Mouse (Mus musculus) midbrain, embryonic 11.5 days (tissue): ENCODE results near the gene Pold2. TPM values are rescaled to one million over a fixed set of nuclear protein-coding genes. Genes with fewer than 3 reads are reported as not detected.
A peak's percentile ranks its signal among the peaks of the same experiment; 100 is the strongest.
"Not testable (repeated sequence)": the region's sequence is repeated elsewhere in the genome, so short reads cannot be mapped to it uniquely, and the experiment has no call there.

Experiments used
- ATAC-seq: fragments of 200-750 bp; cut with Nextera tagmentation; 2 replicates; pipeline ENCODE4 v1.8.0; 2017; ENCODE audit warnings: moderate TSS enrichment, moderate library complexity; ENCODE audit not compliant: low FRiP score
- DNase-seq: peaks from one replicate; pipeline ENCODE4 v3.0.0; 2015; ENCODE audit warnings: low spot score; ENCODE audit errors: missing footprints
- H3K27ac ChIP-seq: fragments of 300-500 bp; sonication (generic); 2 replicates; pipeline ENCODE4 v1.5.1; 2014; ENCODE audit warnings: low read depth, low read length
- H3K27me3 ChIP-seq: fragments of 300-500 bp; sonication (generic); 2 replicates; pipeline ENCODE4 v1.6.1; 2014; ENCODE audit warnings: mild to moderate bottlenecking, low read length, moderate library complexity, mixed read lengths; ENCODE audit not compliant: control insufficient read depth, insufficient read depth
- H3K36me3 ChIP-seq: fragments of 300-500 bp; sonication (generic); 2 replicates; pipeline ENCODE4 v1.6.1; 2014; ENCODE audit warnings: mild to moderate bottlenecking, low read length, moderate library complexity, mixed read lengths; ENCODE audit not compliant: control insufficient read depth, insufficient read depth
- H3K4me1 ChIP-seq: fragments of 300-500 bp; sonication (generic); 2 replicates; pipeline ENCODE4 v1.6.1; 2014; ENCODE audit warnings: low read length; ENCODE audit not compliant: control insufficient read depth, insufficient read depth
- H3K4me2 ChIP-seq: fragments of 300-500 bp; sonication (generic); 2 replicates; pipeline ENCODE4 v1.6.1; 2014; ENCODE audit warnings: mild to moderate bottlenecking, moderate library complexity
- H3K4me3 ChIP-seq: fragments of 300-500 bp; sonication (generic); 2 replicates; pipeline ENCODE4 v1.5.1; 2014; ENCODE audit warnings: low read depth, low read length
- H3K9ac ChIP-seq: fragments of 300-500 bp; sonication (generic); 2 replicates; pipeline ENCODE4 v1.6.1; 2014; ENCODE audit warnings: low read length
- H3K9me3 ChIP-seq: fragments of 300-500 bp; sonication (generic); 2 replicates; pipeline ENCODE4 v1.6.1; 2016; ENCODE audit warnings: low read length; ENCODE audit not compliant: control insufficient read depth
- WGBS: fragments of 180-500 bp; shearing (Covaris S2); extraction: QIAGEN DNeasy Blood & Tissue Kit; methylation state at CpG from one replicate; pipeline ENCODE4 v1.1.7; 2014; 5-methylcytosine and 5-hydroxymethylcytosine counted together
- polyA plus RNA-seq: library from polyadenylated mRNA; unstranded; fragments of >200 nt; fragmentation: Nextera tagmentation; extraction: Ambion mirVana; gene quantifications from 2 replicates; pipeline ENCODE4 v1.2.1, GENCODE M21; 2014

Pold2 gene
- polyA plus RNA-seq, 1 experiment from 2014 or later = 97.4 TPM

GRCm38 (mm10) chr11:5892151-5892591, 14.1 kb upstream of the Pold2 start:
- Histone ChIP-seq H3K9ac (no peak overlapping the region), H3K4me3 (no peak overlapping the region), H3K27me3 (peaks cover 2% of the 10 kb centered on the region), H3K36me3 (no peaks in the 10 kb centered on the region), H3K27ac (no peak overlapping the region), H3K9me3 (no peaks in the 10 kb centered on the region), H3K4me1 (peaks cover 5% of the 10 kb centered on the region), H3K4me2 (no peak overlapping the region)
- 73% methylated on average over 8 of the region's 8 CpGs for WGBS
- no peak for DNase-seq
- no peak for ATAC-seq

- not testable (repeated sequence) for H3K4me3 ChIP-seq, H3K27me3 ChIP-seq, H3K27ac ChIP-seq, DNase-seq, H3K36me3 ChIP-seq, H3K9ac ChIP-seq, H3K4me2 ChIP-seq, H3K4me1 ChIP-seq, ATAC-seq, H3K9me3 ChIP-seq
- 74% methylated on average over 5 of the region's 5 CpGs for WGBS
These were observed 10.5 kb upstream of the Pold2 start for GRCm38 (mm10) chr11:5888563-5888962.

DNA sequence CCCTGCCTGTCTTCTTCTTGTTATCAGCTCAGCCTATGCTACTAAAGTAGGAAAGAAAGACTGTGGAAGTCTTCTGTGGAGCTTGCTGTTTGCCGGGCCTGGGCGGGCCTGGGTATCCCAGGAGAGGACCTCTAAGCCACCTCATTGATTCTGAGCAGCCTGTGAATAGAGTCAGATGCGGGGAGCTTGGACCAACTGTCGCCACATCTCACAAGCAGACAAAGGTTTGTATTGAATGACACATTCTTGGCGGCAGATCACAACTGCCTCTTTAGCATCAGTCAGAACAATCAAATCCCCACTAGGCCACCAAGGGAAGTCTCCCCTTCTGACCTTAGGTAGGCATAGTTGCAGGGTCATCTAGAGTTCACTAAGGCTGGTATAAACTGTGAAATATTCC, 9.2 kb upstream of the Pold2 start:
- DNase-seq = no peak
- peak overlapping the region; percentile 40 for H3K27ac ChIP-seq
- H3K4me3 ChIP-seq = no peak overlapping the region
- no peaks in the 10 kb centered on the region for H3K27me3 ChIP-seq
- 0 out of 2 replicates have a peak, but pooled peaks have one; percentile 48 for ATAC-seq
- H3K9ac ChIP-seq = peak overlapping the region; percentile 38; the same call in 1 of the 2 replicates
- no peaks in the 10 kb centered on the region for H3K36me3 ChIP-seq
- H3K4me1 ChIP-seq = peaks cover 7% of the 10 kb centered on the region
- H3K9me3 ChIP-seq = no peaks in the 10 kb centered on the region
- 17% methylated on average over 5 of the region's 5 CpGs for WGBS
- H3K4me2 ChIP-seq = no peak overlapping the region

- H3K4me3 ChIP-seq = no peak overlapping the region
- H3K27ac ChIP-seq = no peak overlapping the region
- WGBS = 20% methylated on average over 9 of the region's 9 CpGs
- no peaks in the 10 kb centered on the region for H3K36me3 ChIP-seq
- DNase-seq (peak; percentile 91), ATAC-seq (peak; percentile 54)
- no peak overlapping the region for H3K4me2 ChIP-seq
- H3K9ac ChIP-seq = 0 out of 2 replicates have a peak overlapping the region, but pooled peaks have one; percentile 1
- peaks cover 7% of the 10 kb centered on the region for H3K4me1 ChIP-seq
- no peaks in the 10 kb centered on the region for H3K9me3 ChIP-seq
- no peaks in the 10 kb centered on the region for H3K27me3 ChIP-seq
These were observed 8.1 kb upstream of the Pold2 start for GRCm38 (mm10) chr11:5886187-5886586.

GRCm38 (mm10) chr11:5882518-5882917, 4.4 kb upstream of the Pold2 start:
- Histone ChIP-seq H3K9me3 (no peaks in the 10 kb centered on the region), H3K27me3 (no peaks in the 10 kb centered on the region), H3K36me3 (no peaks in the 10 kb centered on the region), H3K4me2 (no peak overlapping the region), H3K4me3 (no peak overlapping the region), H3K27ac (no peak overlapping the region), H3K4me1 (peaks cover 12% of the 10 kb centered on the region), H3K9ac (no peak overlapping the region)
- ATAC-seq = no peak
- 79% methylated on average over 8 of the region's 8 CpGs for WGBS
- DNase-seq = no peak

DNA sequence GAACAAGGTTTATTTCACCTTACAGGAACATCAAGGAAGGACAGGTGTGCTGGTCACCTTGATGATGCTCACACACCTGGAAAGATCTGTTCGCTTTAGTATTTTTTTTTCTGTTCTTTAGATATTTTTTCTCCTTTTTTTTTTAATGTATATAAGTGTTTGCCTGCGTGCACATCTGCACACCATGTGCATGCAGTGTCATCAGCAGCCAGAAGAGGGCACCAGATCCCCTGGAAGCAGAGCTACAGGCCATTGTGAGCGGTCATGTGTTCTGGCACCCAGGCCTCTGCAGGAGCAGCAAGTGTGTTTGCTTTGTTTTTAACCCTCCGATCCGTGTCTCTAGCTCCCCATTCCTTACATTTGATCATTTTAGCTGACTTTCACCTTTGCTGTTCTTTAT, 1.8 kb upstream of the Pold2 start:
- WGBS = 49% methylated on average over 5 of the region's 5 CpGs
- H3K4me3 ChIP-seq = no peak overlapping the region
- H3K27me3 ChIP-seq = no peaks in the 10 kb centered on the region
- no peak for DNase-seq
- no peak overlapping the region for H3K9ac ChIP-seq
- ATAC-seq = no peak
- no peak overlapping the region for H3K27ac ChIP-seq
- H3K36me3 ChIP-seq = 0 out of 2 replicates have a peak, but pooled peaks cover under 1% of the 10 kb centered on the region
- H3K4me1 ChIP-seq = peaks cover 15% of the 10 kb centered on the region
- H3K4me2 ChIP-seq = no peak overlapping the region
- no peaks in the 10 kb centered on the region for H3K9me3 ChIP-seq

GRCm38 (mm10) chr11:5878661-5879060, 569 bp upstream of the Pold2 start:
- ATAC-seq (no peak), DNase-seq (no peak)
- Histone ChIP-seq H3K27me3 (no peaks in the 10 kb centered on the region), H3K36me3 (peaks cover 8% of the 10 kb centered on the region), H3K4me3 (peak overlapping the region; percentile 17), H3K4me1 (peaks cover 15% of the 10 kb centered on the region), H3K27ac (peak overlapping the region; percentile 69), H3K4me2 (peak overlapping the region; percentile 44), H3K9me3 (no peaks in the 10 kb centered on the region), H3K9ac (peak overlapping the region; percentile 61)
- WGBS = 50% methylated on average over 8 of the region's 8 CpGs

GRCm38 (mm10) chr11:5877421-5877820, 671 bp downstream of the Pold2 start:
- no peak overlapping the region for H3K27ac ChIP-seq
- WGBS = 8% methylated on average over 5 of the region's 5 CpGs
- DNase-seq (no peak), ATAC-seq (no peak)
- no peaks in the 10 kb centered on the region for H3K9me3 ChIP-seq
- H3K4me1 ChIP-seq = peaks cover 15% of the 10 kb centered on the region
- peak overlapping the region; percentile 57 for H3K4me3 ChIP-seq
- H3K4me2 ChIP-seq = peak overlapping the region; percentile 62
- peak overlapping the region; percentile 72 for H3K9ac ChIP-seq
- no peaks in the 10 kb centered on the region for H3K27me3 ChIP-seq
- peaks cover 14% of the 10 kb centered on the region for H3K36me3 ChIP-seq

DNA sequence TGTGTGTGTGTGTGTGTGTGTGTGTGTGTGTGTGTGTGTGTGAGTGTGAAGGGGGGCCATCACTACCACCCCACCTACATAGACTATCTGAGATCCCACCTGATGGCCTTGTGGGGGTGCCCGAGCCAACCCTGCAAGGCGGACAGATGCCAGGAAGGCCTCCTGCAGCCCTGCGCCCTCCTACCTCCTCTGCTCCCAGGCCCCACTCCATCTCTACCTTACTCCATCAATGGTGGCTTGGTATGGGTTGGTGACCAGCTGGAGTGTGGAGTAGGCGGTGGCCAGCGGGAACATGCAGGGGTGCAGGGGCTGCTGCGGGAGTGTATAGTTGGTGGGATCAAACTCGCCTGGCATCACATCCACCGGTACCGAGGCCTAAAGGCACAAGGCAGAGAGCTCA, 4.9 kb downstream of the Pold2 start:
- H3K4me1 ChIP-seq = peaks cover 11% of the 10 kb centered on the region
- H3K9ac ChIP-seq = no peak overlapping the region
- no peaks in the 10 kb centered on the region for H3K9me3 ChIP-seq
- peaks cover 14% of the 10 kb centered on the region for H3K36me3 ChIP-seq
- H3K27me3 ChIP-seq = no peaks in the 10 kb centered on the region
- no peak for ATAC-seq
- no peak overlapping the region for H3K4me2 ChIP-seq
- WGBS = 98% methylated on average over 9 of the region's 9 CpGs
- H3K4me3 ChIP-seq = no peak overlapping the region
- DNase-seq = no peak
- H3K27ac ChIP-seq = no peak overlapping the region
